ENCODE assay signal across 9 mouse cellular contexts in the genomic region with DNA sequence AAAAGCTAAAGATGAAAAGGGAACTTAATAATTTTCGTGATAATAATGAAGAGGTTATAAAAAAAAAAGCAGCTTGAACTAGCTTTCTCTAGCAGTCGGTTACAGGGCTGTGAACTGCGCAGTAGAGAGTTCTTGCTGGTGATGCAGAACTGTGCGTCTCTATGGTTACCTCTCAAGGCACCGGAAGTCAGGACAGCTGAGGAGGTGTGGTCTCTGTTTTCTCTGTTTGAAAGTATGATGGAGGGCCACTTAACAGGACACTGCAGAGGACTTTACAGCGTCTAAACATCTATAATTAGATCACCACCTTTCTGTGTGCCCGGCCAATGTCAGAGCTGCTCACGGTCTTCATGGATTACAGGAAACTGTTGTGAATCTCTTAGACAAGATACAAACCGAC. TPM values are rescaled to one million over a fixed set of nuclear protein-coding genes. Genes with fewer than 3 reads are reported as not detected.
DNase-seq lines count a peak whose midpoint lies in the region; ATAC-seq and TF ChIP-seq lines count a peak whose summit lies in the region.
"Had no signal": no experiment of that assay in that cellular context is flagged by ENCODE, and none has a peak within 500 bp of the region (broad histone marks: within the 10 kb centered on the region; RNA-seq: fewer than 3 reads in every experiment).

No protein-coding gene starts in this region.

- no peak overlapping the region for H3K9ac ChIP-seq in liver, postnatal 0 days (replicated peaks)
- H3K9ac ChIP-seq: neural tube, embryonic 12.5 days had no signal

- no peaks in the 10 kb centered on the region for H3K4me1 ChIP-seq in liver, postnatal 0 days (ENCODE audit: insufficient read depth)
- H3K4me1 ChIP-seq: neural tube, embryonic 12.5 days had no signal

- DNase-seq in heart, adult 11 months, result peak; percentile 90
- DNase-seq in heart, postnatal 36 days, result no peak
- peak; percentile 32 to 54 for DNase-seq in right cerebral cortex, adult 2 months (ENCODE audit: low spot score in 2 of 2)
- no peak for DNase-seq in right cerebral cortex, postnatal 4 days
- DNase-seq in telencephalon, adult 2 months (ENCODE audit: low read depth, low spot score), result peak; percentile 56
- no peak for DNase-seq in liver, postnatal 0 days

- WGBS in liver, postnatal 0 days (ENCODE audit: insufficient replicate concordance), result 33% methylated on average over 9 of the region's 9 CpGs

- H3K27ac ChIP-seq in liver, postnatal 0 days (ENCODE audit: low read depth), result no peak overlapping the region
- H3K27ac ChIP-seq: neural tube, embryonic 12.5 days had no signal

- no peaks in the 10 kb centered on the region for H3K27me3 ChIP-seq in liver, postnatal 0 days (ENCODE audit: insufficient read depth, low read length)
- H3K27me3 ChIP-seq: neural tube, embryonic 12.5 days had no signal

- ATAC-seq in hematopoietic stem cell, adult 5-6 weeks (replicated peaks in 1 of 2; ENCODE audit: insufficient read depth in 1 of 2, low FRiP score in 2 of 2, low TSS enrichment in 1 of 2, low read depth in 1 of 2, poor library complexity in 2 of 2, severe bottlenecking in 2 of 2), result peak; percentile 82 to 92
- ATAC-seq in liver, postnatal 0 days, result no peak
- ATAC-seq in erythroid progenitor cell, adult 5-6 weeks (replicated peaks; ENCODE audit: low FRiP score, poor library complexity, severe bottlenecking), result no peak

- no peaks in the 10 kb centered on the region for H3K9me3 ChIP-seq in liver, postnatal 0 days (ENCODE audit: low read length)
- H3K9me3 ChIP-seq: neural tube, embryonic 12.5 days had no signal

- H3K4me2 ChIP-seq in liver, postnatal 0 days (ENCODE audit: low read depth, low read length), result no peak overlapping the region
- H3K4me2 ChIP-seq: neural tube, embryonic 12.5 days had no signal

- no peak for TF ChIP-seq EP300 in liver, postnatal 0 days (IDR thresholded peaks at IDR 0.05; ENCODE audit: low read depth)

- H3K36me3 ChIP-seq in liver, postnatal 0 days (replicated peaks; ENCODE audit: insufficient read depth, low read length), result no peaks in the 10 kb centered on the region
- H3K36me3 ChIP-seq: neural tube, embryonic 12.5 days had no signal

- intact Hi-C loops in heart, postnatal 36 days (cut with DNase I), result no loop called here

- TF ChIP-seq CTCF in liver, postnatal 0 days (IDR thresholded peaks at IDR 0.05; ENCODE audit: low read depth), result no peak

- H3K4me3 ChIP-seq in liver, postnatal 0 days (ENCODE audit: low read depth, low read length), result no peak overlapping the region
- H3K4me3 ChIP-seq: neural tube, embryonic 12.5 days had no signal

RNA-seq across cellular contexts. Expression of a gene that starts 16.0 kb away (rescaled TPM):
- total RNA-seq in heart, postnatal 36 days (2021), result 10 to 100 TPM; 75.4 to 82.1 TPM
- 323 and 338 TPM in 2 replicates for total RNA-seq in hematopoietic stem cell, adult 5-6 weeks (2017)
- polyA plus RNA-seq in liver, postnatal 0 days (2015; fragmentation: Nextera tagmentation; extraction: Ambion mirVana), result 16.1 and 17.4 TPM in 2 replicates
- total RNA-seq in erythroid progenitor cell, adult 5-6 weeks (2015; ENCODE audit: low replicate concordance), result 7.5 and 14.8 TPM in 2 replicates
- 26.6 and 40.9 TPM in 2 replicates for total RNA-seq in erythroid progenitor cell, adult 5-6 weeks (2017; ENCODE audit: low replicate concordance)

RNA-seq across cellular contexts. Expression of a gene that starts 17.2 kb away (rescaled TPM):
- 100 to 1,000 TPM in 1 of 2 experiments, 10 to 100 TPM in 1; 99.1 to 103 TPM for total RNA-seq in heart, postnatal 36 days (2021)
- total RNA-seq in hematopoietic stem cell, adult 5-6 weeks (2017), result 33.9 and 60.3 TPM in 2 replicates
- polyA plus RNA-seq in liver, postnatal 0 days (2015; fragmentation: Nextera tagmentation; extraction: Ambion mirVana), result 84.6 and 95.6 TPM in 2 replicates
- 2.5 and 13.0 TPM in 2 replicates for total RNA-seq in erythroid progenitor cell, adult 5-6 weeks (2015; ENCODE audit: low replicate concordance)
- 7.7 TPM in 1 of 2 replicates, not detected in the other for total RNA-seq in erythroid progenitor cell, adult 5-6 weeks (2017; ENCODE audit: low replicate concordance)

RNA-seq across cellular contexts. Expression of a gene that starts 26.2 kb away (rescaled TPM):
- total RNA-seq in heart, postnatal 36 days (2021), result 1 to 10 TPM; 3.7 to 5.1 TPM
- total RNA-seq in hematopoietic stem cell, adult 5-6 weeks (2017), result 1.7 and 2.8 TPM in 2 replicates
- polyA plus RNA-seq in liver, postnatal 0 days (2015; fragmentation: Nextera tagmentation; extraction: Ambion mirVana), result 1.4 and 2.1 TPM in 2 replicates
- not detected in 2 replicates for total RNA-seq in erythroid progenitor cell, adult 5-6 weeks (2015; ENCODE audit: low replicate concordance)
- not detected in 2 replicates for total RNA-seq in erythroid progenitor cell, adult 5-6 weeks (2017; ENCODE audit: low replicate concordance)

RNA-seq across cellular contexts. Expression of a gene that starts 41.1 kb away (rescaled TPM):
- total RNA-seq in heart, postnatal 36 days (2021), result 1 to 10 TPM; 4.8 to 6.7 TPM
- total RNA-seq in hematopoietic stem cell, adult 5-6 weeks (2017), result 9.8 and 11.7 TPM in 2 replicates
- 2.3 and 2.9 TPM in 2 replicates for polyA plus RNA-seq in liver, postnatal 0 days (2015; fragmentation: Nextera tagmentation; extraction: Ambion mirVana)
- 0.36 and 1.3 TPM in 2 replicates for total RNA-seq in erythroid progenitor cell, adult 5-6 weeks (2015; ENCODE audit: low replicate concordance)
- 0.64 and 5.1 TPM in 2 replicates for total RNA-seq in erythroid progenitor cell, adult 5-6 weeks (2017; ENCODE audit: low replicate concordance)

Comparison
In these comparisons a context has a peak if more than half of its experiments do, and no peak if none do; other contexts are left out.
1. DNase-seq: peak in heart, adult 11 months (single experiment), right cerebral cortex, adult 2 months (2 of 2) and telencephalon, adult 2 months (single experiment); none in heart, postnatal 36 days (0 of 2), right cerebral cortex, postnatal 4 days (single experiment) and liver, postnatal 0 days (single experiment).
2. ATAC-seq: peak in hematopoietic stem cell, adult 5-6 weeks (2 of 2); none in liver, postnatal 0 days (single experiment) and erythroid progenitor cell, adult 5-6 weeks (single experiment).